Mouse (Mus musculus) lung, postnatal 4 days (tissue): ENCODE results near the gene Nxpe5.

Experiments used
- DNase-seq, 2 experiments: peaks; one replicate each; pipeline ENCODE4 v3.0.0; 2021

Nxpe5 gene

DNA sequence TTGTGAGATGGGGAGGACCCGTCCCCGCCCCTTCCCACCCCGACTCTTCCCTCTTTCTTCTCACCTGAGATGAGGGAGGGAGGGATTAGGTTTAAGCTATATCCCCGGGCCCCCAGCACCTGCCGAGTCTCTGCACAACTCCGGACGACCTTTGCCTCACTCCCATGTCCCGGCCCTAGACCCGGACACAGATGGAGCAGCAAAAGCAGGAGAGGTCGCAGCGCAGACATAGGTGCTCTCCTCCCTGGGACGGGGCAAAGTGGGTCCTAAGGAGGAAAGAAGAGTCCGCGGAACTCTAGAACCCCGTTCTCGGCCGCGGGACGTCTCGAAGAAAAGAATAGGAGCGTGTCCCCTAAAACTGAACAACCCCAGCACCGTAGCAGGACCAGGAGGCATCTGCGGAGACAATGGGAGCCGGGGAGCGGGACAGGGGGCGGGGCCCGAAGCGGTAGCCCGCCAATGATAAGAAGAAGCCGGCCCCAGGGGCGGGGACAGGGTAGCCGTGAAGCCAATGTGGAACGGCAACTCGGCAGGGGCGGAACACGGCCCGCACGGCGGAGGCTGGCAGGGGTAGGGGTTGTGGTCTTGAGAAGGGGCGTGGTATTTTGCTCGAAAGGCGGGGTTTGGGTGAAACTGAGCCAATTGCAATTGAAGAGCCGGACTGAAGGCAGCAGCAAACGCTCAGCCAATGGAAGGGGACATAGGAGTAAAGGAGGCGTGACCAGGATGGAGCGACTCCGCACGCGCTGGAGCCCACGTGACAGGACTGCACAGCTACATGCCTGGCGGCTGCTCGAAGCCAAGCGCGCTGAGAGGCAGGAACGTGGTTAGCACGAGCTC lies 54.1 kb downstream of the Nxpe5 start, which contains the start of the genes Gm43720, Gpc2 and Stag3:
Gene Gm43720 (minus strand): TSS at position 374 of the 840 bp plus-strand sequence.
Gene Gpc2 (minus strand): TSS at position 421 of the 840 bp plus-strand sequence.
Gene Stag3 (plus strand): TSS at position 656 of the 840 bp plus-strand sequence.
- DNase-seq = peak; percentile 90 to 95

DNA sequence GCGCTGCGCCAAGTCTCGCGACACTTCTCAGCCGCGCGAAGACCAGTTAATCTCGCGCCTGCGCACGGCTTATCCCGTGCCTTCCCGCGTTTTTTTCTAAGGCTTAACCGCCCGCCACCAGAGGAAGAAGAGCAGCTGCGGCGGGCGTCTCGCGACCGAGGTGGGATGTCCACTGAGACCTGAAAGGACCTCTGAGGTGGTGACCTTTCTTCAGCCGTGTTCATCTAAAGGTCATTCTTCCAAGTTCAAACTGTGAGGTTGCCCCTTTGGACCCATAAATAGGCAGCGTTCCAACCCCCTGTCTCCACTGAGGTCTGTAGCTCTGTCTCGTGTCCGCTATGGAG lies 54.7 kb downstream of the Nxpe5 start:
- no peak for DNase-seq

DNA sequence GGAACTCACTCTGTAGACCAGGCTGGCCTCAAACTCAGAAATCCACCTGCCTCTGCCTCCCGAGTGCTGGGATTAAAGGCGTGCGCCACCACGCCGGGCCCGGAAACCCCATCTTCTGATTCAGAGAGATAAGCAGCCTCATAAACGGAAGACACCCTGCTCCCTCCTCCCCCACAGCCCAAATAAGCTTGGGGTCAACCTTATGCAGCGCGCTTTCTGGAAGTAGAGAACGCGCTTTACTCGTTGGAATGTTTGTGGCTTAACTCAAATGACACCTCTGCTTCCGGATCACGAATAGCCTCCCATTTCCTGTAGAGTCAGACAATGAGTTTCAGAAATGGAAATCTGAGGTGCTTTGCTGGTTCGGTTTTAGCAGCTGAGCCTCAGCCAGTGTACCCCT lies 55.1 kb downstream of the Nxpe5 start:
- no peak for DNase-seq

DNA sequence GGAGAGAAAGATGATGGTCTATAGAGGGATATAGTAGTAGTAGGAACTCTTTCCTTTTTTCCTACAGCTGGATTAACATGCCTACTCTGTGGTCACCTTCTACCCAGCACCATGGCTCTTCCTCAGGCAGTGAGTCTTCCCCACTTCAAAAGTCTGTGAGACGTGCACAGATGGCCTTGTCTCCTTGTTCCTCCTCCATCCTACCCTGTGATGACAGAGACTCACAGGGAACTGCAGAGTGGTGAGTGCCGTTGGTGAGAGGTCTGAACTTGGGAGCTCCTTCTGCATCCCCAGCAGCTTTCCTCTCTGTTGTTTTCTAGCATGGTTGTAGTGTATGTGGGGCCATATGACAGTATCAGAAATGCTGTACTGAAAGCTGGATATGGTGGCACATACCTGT lies 56.1 kb downstream of the Nxpe5 start:
- DNase-seq = no peak

DNA sequence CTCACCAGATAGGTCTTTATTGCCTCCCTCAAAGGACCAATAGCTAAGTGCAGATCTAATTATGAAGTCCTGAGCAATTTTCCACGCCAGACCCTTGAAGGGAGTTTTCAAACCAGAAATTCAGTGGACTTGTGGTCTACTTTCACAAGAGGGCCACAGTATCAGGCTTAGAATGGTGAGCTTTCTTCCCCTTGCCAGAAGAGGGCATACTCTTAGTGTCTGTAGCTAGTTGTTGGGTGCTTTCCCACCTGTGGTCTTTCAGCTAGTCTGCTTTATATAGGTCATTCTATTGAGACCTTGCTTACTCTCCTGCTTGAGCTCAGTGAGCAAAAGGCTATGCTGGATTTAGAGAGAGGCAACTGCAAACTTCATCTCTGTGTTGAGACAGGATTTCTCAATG lies 57.8 kb downstream of the Nxpe5 start:
- DNase-seq = no peak

DNA sequence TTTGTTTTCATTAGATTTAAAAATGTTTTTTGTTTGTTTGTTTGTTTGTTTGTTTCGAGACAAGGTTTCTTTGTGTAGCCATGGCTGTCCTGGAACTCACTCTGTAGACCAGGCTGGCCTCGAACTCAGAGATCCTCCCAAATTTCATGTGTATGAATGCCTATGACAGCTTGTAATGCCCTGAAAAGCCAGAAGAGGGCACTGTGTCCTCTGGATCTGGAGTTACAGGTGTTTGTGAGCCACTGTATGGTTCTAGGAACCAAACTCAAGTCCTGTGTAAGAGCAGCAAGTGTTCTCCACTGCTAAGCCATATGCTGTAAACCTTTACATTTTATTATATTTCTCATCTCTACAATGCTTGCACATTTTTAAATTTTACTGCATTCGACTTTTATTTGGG lies 62.2 kb downstream of the Nxpe5 start:
- no peak for DNase-seq

DNA sequence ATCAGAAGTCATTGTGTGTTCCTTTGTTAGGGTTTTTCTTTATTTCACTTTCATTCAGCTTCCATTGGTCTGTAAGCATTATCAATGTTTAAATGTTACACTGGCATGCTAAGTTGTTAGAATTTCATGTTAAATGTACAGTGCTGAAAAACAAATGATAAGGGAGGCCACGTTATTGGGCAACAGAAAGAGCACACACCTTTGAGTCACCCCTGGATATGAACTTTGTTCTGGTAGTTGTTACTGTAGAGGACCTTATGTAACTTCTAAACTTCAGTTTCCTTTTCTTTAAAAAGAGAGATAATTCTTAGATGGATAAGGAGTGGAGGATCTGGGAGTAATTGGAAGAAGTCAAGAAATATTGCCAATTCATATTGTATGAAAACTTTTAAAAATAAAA lies 65.9 kb downstream of the Nxpe5 start:
- DNase-seq = no peak

DNA sequence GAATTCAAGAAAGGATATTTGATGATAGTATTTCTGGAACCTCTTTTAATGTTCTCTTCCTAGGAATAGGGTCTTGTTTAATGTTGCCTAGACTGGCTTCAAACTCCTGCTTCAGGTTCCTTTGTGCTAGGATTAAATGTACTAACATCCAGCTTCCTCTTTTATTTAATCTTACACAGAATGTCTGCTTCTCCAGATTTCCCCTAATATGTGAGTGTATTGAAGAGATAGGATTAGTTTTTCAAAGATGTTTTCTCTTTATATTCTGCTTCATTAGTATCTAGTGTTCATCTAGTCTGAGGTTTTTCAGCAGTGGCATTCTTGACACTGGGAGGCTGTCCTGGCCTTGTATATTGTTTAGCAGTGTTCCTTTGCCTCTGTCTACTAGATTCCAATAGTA lies 68.5 kb downstream of the Nxpe5 start:
- no peak for DNase-seq

DNA sequence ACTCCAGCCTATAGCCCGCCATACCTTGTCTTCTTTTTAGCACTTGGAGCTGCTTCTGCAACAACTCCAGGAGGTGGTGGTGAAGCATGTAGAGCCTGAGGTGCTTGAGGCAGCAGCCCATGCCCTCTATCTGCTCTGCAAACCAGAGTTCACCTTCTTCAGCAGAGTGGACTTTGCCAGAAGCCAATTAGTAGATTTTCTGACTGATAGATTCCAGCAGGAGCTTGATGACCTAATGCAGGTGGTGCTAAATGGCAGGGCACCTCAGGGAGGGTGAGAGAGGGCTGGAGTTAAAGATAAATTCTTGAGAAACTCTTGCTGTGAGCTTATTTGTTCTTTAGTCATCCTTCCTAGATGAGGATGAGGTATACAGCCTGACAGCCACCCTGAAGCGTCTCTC lies 73.9 kb downstream of the Nxpe5 start:
- DNase-seq = no peak
